Mouse (Mus musculus): ENCODE results near the gene H1f0. TPM values are rescaled to one million over a fixed set of nuclear protein-coding genes. Genes with fewer than 3 reads are reported as not detected.

The H1f0 gene
- polyA plus RNA-seq, 1 experiment: 123 TPM

GRCm38 (mm10) chr15:79068416-79068815 is 40.2 kb downstream of the H1f0 start:
- TF ChIP-seq CTCF (conservative IDR thresholded peaks at IDR 0.05; ENCODE audit: insufficient read depth, insufficient read length, low read depth, low read length): no peak
- no peak for TF ChIP-seq POLR2A (IDR thresholded peaks at IDR 0.05; ENCODE audit: low read depth, low read length)
- H3K27ac ChIP-seq (ENCODE audit: insufficient read depth, low read depth, low read length): no peak overlapping the region
- WGBS: 81% methylated on average over 3 of the region's 3 CpGs
- H3K4me3 ChIP-seq (ENCODE audit: insufficient read depth, low read depth, low read length): no peak overlapping the region
- H3K36me3 ChIP-seq (ENCODE audit: control insufficient read depth, insufficient read depth, low read length): no peaks in the 10 kb centered on the region
- H3K4me1 ChIP-seq (ENCODE audit: control insufficient read depth, insufficient read depth, low read length): peaks cover 3% of the 10 kb centered on the region; the same call in 1 of the 2 replicates
- no peak for DNase-seq
- no peaks in the 10 kb centered on the region for H3K27me3 ChIP-seq (replicated peaks; ENCODE audit: control insufficient read depth, insufficient read depth, low read length)

- TF ChIP-seq POLR2A (IDR thresholded peaks at IDR 0.05; ENCODE audit: low read depth, low read length) (no peak), CTCF (conservative IDR thresholded peaks at IDR 0.05; ENCODE audit: insufficient read depth, insufficient read length, low read depth, low read length) (peak; percentile 80)
- Histone ChIP-seq H3K27ac (ENCODE audit: insufficient read depth, low read depth, low read length) (no peak overlapping the region), H3K4me3 (ENCODE audit: insufficient read depth, low read depth, low read length) (no peak overlapping the region), H3K4me1 (ENCODE audit: control insufficient read depth, insufficient read depth, low read length) (peaks cover 7% of the 10 kb centered on the region; the same call in 1 of the 2 replicates), H3K36me3 (ENCODE audit: control insufficient read depth, insufficient read depth, low read length) (no peaks in the 10 kb centered on the region), H3K27me3 (replicated peaks; ENCODE audit: control insufficient read depth, insufficient read depth, low read length) (no peaks in the 10 kb centered on the region)
- DNase-seq: peak; percentile 67
- 51% methylated on average over 5 of the region's 5 CpGs for WGBS
Measured at GRCm38 (mm10) chr15:79071117-79072039, 43.1 kb downstream of the H1f0 start.

GRCm38 (mm10) chr15:79073752-79074151 is 45.5 kb downstream of the H1f0 start:
- TF ChIP-seq POLR2A (IDR thresholded peaks at IDR 0.05; ENCODE audit: low read depth, low read length) (no peak), CTCF (conservative IDR thresholded peaks at IDR 0.05; ENCODE audit: insufficient read depth, insufficient read length, low read depth, low read length) (no peak)
- H3K36me3 ChIP-seq (ENCODE audit: control insufficient read depth, insufficient read depth, low read length): no peaks in the 10 kb centered on the region; the same call in 1 of the 2 replicates

GRCm38 (mm10) chr15:79074446-79074845 is 46.2 kb downstream of the H1f0 start:
- H3K27ac ChIP-seq (ENCODE audit: insufficient read depth, low read depth, low read length): peak overlapping the region; percentile 90
- DNase-seq: no peak

More at GRCm38 (mm10) chr15:79073752-79074151, 45.5 kb downstream of the H1f0 start:
- H3K4me1 ChIP-seq (ENCODE audit: control insufficient read depth, insufficient read depth, low read length): peaks cover 7% of the 10 kb centered on the region; the same call in 1 of the 2 replicates
- H3K27ac ChIP-seq (ENCODE audit: insufficient read depth, low read depth, low read length): no peak overlapping the region
- no peak overlapping the region for H3K4me3 ChIP-seq (ENCODE audit: insufficient read depth, low read depth, low read length)
- no peak for DNase-seq
- H3K27me3 ChIP-seq (replicated peaks; ENCODE audit: control insufficient read depth, insufficient read depth, low read length): no peaks in the 10 kb centered on the region

GRCm38 (mm10) chr15:79074913-79075532 is 46.8 kb downstream of the H1f0 start, which contains the start of gene Eif3l:
TSS of gene Eif3l (plus strand) at chr15:79075179.
- Histone ChIP-seq H3K4me1 (ENCODE audit: control insufficient read depth, insufficient read depth, low read length) (peaks cover 7% of the 10 kb centered on the region; the same call in 1 of the 2 replicates), H3K36me3 (ENCODE audit: control insufficient read depth, insufficient read depth, low read length) (no peaks in the 10 kb centered on the region; the same call in 1 of the 2 replicates), H3K4me3 (ENCODE audit: insufficient read depth, low read depth, low read length) (peak within 1 kb of the TSS; percentile 84), H3K27me3 (replicated peaks; ENCODE audit: control insufficient read depth, insufficient read depth, low read length) (no peaks in the 10 kb centered on the region), H3K27ac (ENCODE audit: insufficient read depth, low read depth, low read length) (peak within 1 kb of the TSS; percentile 90)
- WGBS: under 1% methylated on average over 49 of the region's 49 CpGs
- no peak for TF ChIP-seq POLR2A (IDR thresholded peaks at IDR 0.05; ENCODE audit: low read depth, low read length)
- no peak for TF ChIP-seq CTCF (conservative IDR thresholded peaks at IDR 0.05; ENCODE audit: insufficient read depth, insufficient read length, low read depth, low read length)
- DNase-seq: peak; percentile 94

More at GRCm38 (mm10) chr15:79074446-79074845, 46.2 kb downstream of the H1f0 start:
- Histone ChIP-seq H3K36me3 (ENCODE audit: control insufficient read depth, insufficient read depth, low read length) (no peaks in the 10 kb centered on the region; the same call in 1 of the 2 replicates), H3K4me3 (ENCODE audit: insufficient read depth, low read depth, low read length) (no peak overlapping the region; the same call in 1 of the 2 replicates), H3K27me3 (replicated peaks; ENCODE audit: control insufficient read depth, insufficient read depth, low read length) (no peaks in the 10 kb centered on the region), H3K4me1 (ENCODE audit: control insufficient read depth, insufficient read depth, low read length) (peaks cover 7% of the 10 kb centered on the region; the same call in 1 of the 2 replicates)
- TF ChIP-seq POLR2A (IDR thresholded peaks at IDR 0.05; ENCODE audit: low read depth, low read length) (no peak), CTCF (conservative IDR thresholded peaks at IDR 0.05; ENCODE audit: insufficient read depth, insufficient read length, low read depth, low read length) (no peak)
- 37% methylated on average over 10 of the region's 10 CpGs for WGBS

GRCm38 (mm10) chr15:79075658-79076365 is 47.6 kb downstream of the H1f0 start:
- no peaks in the 10 kb centered on the region; the same call in 1 of the 2 replicates for H3K36me3 ChIP-seq (ENCODE audit: control insufficient read depth, insufficient read depth, low read length)
- peak overlapping the region; percentile 84 for H3K4me3 ChIP-seq (ENCODE audit: insufficient read depth, low read depth, low read length)
- TF ChIP-seq CTCF (conservative IDR thresholded peaks at IDR 0.05; ENCODE audit: insufficient read depth, insufficient read length, low read depth, low read length) (no peak), POLR2A (IDR thresholded peaks at IDR 0.05; ENCODE audit: low read depth, low read length) (no peak)
- no peaks in the 10 kb centered on the region for H3K27me3 ChIP-seq (replicated peaks; ENCODE audit: control insufficient read depth, insufficient read depth, low read length)
- peak overlapping the region; percentile 30; the same call in 1 of the 2 replicates for H3K27ac ChIP-seq (ENCODE audit: insufficient read depth, low read depth, low read length)
- 24% methylated on average over 15 of the region's 15 CpGs for WGBS
- no peak for DNase-seq
- peaks cover 7% of the 10 kb centered on the region; the same call in 1 of the 2 replicates for H3K4me1 ChIP-seq (ENCODE audit: control insufficient read depth, insufficient read depth, low read length)

All from kidney, adult 2 months (tissue).